Mouse (Mus musculus) small intestine, adult 2 months (tissue): ENCODE measurements at regions not wholly inside any gene's neighbourhood (a gene's known extent, or its start where the extent isn't known, plus 50 kb on each side); places are given as distances from the start of the nearest gene placed in this dataset.

Experiments used
- CTCF ChIP-seq: fragments of 200-500 bp; IDR thresholded peaks from 2 replicates; pipeline ENCODE4 v1.5.1; 2012; ENCODE audit warnings: low read depth, mild to moderate bottlenecking, control low read depth, inconsistent platforms, low read length, moderate library complexity, mixed read lengths; ENCODE audit not compliant: insufficient replicate concordance, insufficient read length; ENCODE audit errors: extremely low read depth
- POLR2A ChIP-seq: fragments of 200-500 bp; IDR thresholded peaks from 2 replicates; pipeline ENCODE4 v1.6.1; 2012; ENCODE audit warnings: low read depth, mild to moderate bottlenecking, control low read depth, inconsistent platforms, low read length, moderate library complexity

DNA sequence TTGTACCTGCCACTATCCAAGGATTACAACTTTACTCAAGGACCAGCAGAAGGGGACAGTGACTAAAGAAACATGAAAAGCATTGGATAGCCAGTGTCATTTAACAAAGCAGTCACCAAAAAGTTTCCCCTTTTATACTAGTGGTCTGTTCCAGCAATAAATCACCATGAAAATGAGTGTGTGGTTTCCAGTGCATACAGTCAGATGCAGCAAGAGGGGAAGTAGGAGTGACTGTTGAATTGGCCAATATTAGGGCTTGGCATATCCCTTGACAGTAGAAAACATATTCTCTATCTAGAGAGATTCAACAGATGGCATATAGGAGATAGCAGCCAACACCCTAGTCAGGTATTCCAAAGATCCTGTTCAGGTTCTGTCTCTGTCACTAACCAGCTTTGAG, 259.8 kb upstream of the H2al1a start:
- TF ChIP-seq CTCF (no peak), POLR2A (no peak)
